Mouse (Mus musculus) layer of hippocampus, adult 2 months (tissue): ENCODE results near the gene Mcrip2. TPM values are rescaled to one million over a fixed set of nuclear protein-coding genes. Genes with fewer than 3 reads are reported as not detected.

Experiments
- DNase-seq, 2 experiments: peaks; one replicate each; pipeline ENCODE4 v3.0.0; 2022; ENCODE audit warnings: low spot score in 2 of 2
- H3K27ac ChIP-seq: fragments of 200-600 bp; 2 replicates; pipeline ENCODE4 v1.8.1; 2022
- H3K4me3 ChIP-seq: fragments of 200-600 bp; 2 replicates; pipeline ENCODE4 v1.8.1; 2022; ENCODE audit warnings: mild to moderate bottlenecking
- CTCF ChIP-seq: fragments of 200-600 bp; conservative IDR thresholded peaks from 2 replicates; pipeline ENCODE4 v1.8.1; 2022; ENCODE audit warnings: antibody characterized with exemption, mild to moderate bottlenecking, moderate library complexity
- microRNA-seq, 2 experiments: library from miRNA; unstranded; fragments of <30 nt; microRNA quantifications; one replicate each; pipeline ENCODE4 v1.2.0; 2021
- total RNA-seq, 2 experiments: library from RNA; stranded (reverse); gene quantifications; 2 replicates each; pipeline ENCODE4 v1.2.3; 2021

The Mcrip2 gene
- total RNA-seq, 2 experiments from 2014 or later = 20.9 to 21.6 TPM

DNA sequence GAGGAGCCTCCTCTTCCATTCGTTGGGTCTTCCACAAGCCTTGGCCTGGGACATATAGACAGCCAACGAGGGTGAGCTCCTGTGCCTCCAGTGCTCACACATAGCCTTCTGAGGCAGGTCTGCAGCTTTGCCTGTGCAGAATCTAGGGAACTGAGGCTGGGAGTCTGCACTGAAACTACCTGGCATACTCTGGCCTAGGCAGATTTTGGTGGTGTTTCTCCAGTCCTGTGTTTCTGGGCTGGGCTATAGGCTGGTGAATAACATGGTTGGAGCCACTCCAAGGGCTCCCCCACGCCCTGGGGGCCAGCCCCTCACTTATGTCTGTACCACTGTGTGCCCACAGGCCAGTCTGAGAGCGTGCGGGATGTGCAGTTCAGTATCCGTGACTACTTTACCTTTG, 43.3 kb downstream of the Mcrip2 start:
- no peak for DNase-seq
- no peak for TF ChIP-seq CTCF
- Histone ChIP-seq H3K4me3 (no peak overlapping the region), H3K27ac (no peak overlapping the region)

DNA sequence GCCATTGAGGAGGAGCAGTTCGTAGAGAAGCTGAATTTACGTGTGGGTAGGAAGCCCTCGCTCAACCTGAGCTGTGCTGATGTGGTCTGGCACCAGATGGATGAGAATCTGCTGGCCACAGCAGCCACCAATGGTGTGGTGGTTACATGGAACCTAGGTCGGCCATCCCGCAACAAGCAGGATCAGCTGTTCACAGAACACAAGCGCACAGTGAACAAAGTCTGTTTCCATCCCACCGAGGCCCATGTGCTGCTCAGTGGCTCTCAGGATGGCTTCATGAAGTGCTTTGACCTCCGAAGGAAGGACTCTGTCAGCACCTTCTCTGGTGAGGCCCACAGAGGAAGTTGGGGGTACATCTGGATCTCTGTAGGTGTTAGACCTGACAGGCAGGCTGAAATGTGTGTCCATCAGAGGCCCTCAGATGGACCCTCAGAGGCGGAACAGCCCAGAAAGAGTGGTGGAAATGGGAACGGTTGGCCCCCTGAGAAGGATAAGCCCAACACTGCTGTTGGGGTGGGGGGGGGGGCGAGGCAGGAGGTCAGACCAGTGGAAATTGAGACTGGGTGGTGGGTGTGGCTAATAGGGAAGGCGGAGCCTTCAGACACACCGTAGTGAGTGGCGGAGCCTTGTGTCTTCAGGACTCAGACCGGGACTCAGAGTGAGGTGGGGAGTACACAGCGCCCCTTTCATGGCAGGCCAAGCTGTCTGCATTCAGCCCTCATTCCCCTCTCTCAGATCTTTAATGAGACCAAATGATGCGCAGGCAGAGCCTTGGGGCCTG, 44.0 kb downstream of the Mcrip2 start:
- peak overlapping the region; percentile 92; the same call in 1 of the 2 replicates for H3K27ac ChIP-seq
- no peak for TF ChIP-seq CTCF
- DNase-seq = no peak
- H3K4me3 ChIP-seq = peak overlapping the region; percentile 61

DNA sequence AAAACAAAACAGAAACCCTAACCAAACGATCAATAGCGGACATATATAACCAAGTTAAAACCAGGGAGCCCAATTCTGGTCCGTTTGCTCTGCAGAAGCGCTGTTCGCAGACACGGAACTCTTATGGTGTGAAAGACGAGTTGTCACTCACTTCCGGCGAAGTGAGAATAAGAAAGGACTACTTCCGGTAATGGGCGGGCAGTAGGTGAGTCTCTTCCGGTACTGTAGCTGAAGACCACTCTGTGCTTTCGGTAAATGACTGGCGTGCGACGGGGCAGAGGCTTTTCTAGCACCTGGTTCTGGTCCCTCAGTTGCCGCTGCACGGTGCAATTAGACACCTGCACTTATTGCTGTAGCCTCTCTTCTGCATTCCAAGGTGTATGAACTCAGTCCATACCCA, 45.1 kb downstream of the Mcrip2 start, which contains the start of gene Wdr24:
Wdr24 (plus strand) TSS at position 176 of the 400 bp plus-strand sequence.
- TF ChIP-seq CTCF = no peak
- peak within 1 kb of the TSS; percentile 61 for H3K4me3 ChIP-seq
- DNase-seq = peak; percentile 81 to 83
- peak within 1 kb of the TSS; percentile 92 for H3K27ac ChIP-seq

DNA sequence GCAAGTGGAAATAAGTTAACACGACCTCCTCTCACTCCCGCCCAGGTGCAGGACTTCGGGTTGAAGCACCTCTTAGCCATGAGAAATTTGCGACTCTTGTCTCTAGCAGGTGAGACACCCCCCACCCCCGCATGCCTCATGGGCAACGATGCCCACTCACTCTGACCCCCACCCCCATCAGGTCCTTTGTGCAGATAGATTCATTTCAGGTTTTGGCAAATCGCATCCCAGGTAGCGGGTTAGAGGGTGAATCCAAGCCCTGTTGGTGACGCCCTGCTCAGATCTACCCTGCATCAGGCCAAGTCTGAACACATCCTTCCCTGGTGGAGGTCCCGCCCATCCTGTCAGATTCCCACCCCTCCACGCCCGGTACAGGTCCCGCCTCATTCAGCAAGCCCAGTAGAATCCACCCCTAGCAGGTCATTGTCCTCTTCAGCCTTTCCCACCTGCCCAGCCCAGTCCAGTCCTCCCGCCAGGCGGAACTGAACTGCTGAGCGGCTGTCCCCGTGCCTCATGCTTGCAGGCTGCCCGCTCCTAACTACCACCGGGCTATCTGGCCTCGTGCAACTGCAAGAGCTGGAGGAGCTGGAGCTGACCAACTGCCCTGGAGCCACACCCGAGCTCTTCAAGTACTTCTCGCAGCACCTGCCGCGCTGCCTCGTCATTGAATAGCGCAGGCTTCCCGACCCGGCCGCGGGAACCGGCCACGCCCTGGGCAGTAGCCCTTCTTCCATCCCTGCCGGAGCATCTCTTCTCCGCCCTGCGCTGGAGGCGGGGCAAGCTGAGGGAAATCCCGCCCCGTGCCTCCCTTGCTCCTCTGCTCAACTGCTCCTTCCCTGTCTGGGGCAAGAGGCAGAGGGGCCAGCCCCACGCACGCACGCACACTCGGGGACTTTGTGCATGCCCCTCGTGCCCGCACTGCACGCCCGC, 49.4 kb downstream of the Mcrip2 start:
- TF ChIP-seq CTCF = no peak
- H3K27ac ChIP-seq = peak overlapping the region; percentile 14; the same call in 1 of the 2 replicates
- DNase-seq = no peak
- H3K4me3 ChIP-seq = no peak overlapping the region

- no peak overlapping the region for H3K27ac ChIP-seq
Measured at GRCm38 (mm10) chr17:25817662-25818061, 50.9 kb downstream of the Mcrip2 start.

More at GRCm38 (mm10) chr17:25817662-25818061, 50.9 kb downstream of the Mcrip2 start:
- no peak for DNase-seq
- TF ChIP-seq CTCF = no peak
- H3K4me3 ChIP-seq = no peak overlapping the region

Small RNA genes within 50 kb of the gene (microRNA-seq; reads per million reads assigned to microRNA genes)
- 1.8 to 3.2 reads per million in 2 experiments for gene Mir3082

Other genes with a start within 250 kb of the Mcrip2 start
- 100 to 1,000 TPM; 106 to 122 TPM for gene Gng13, start 151.6 kb downstream of the Mcrip2 start, total RNA-seq
- 1 to 10 TPM; 1.2 to 1.8 TPM for gene Chtf18, start 141.3 kb downstream of the Mcrip2 start, total RNA-seq
- gene Rpusd1, start 141.1 kb downstream of the Mcrip2 start, total RNA-seq = 10 to 100 TPM; 54.5 to 56.9 TPM
- gene Mslnl, start 132.7 kb downstream of the Mcrip2 start, total RNA-seq = not detected
- gene Msln, start 114.4 kb downstream of the Mcrip2 start, total RNA-seq = under 1 TPM; 0.51 to 0.69 TPM
- gene Narfl, start 95.0 kb downstream of the Mcrip2 start, total RNA-seq = 10 to 100 TPM; 37.4 to 39.8 TPM
- gene Haghl, start 83.1 kb downstream of the Mcrip2 start, total RNA-seq = 100 to 1,000 TPM; 116 to 117 TPM
- under 1 TPM; 0.49 to 0.51 TPM for gene Ccdc78, start 82.2 kb downstream of the Mcrip2 start, total RNA-seq
- 10 to 100 TPM; 83.0 to 89.3 TPM for gene Fam173a, start 75.9 kb downstream of the Mcrip2 start, total RNA-seq
- gene AC134908.4, start 73.1 kb downstream of the Mcrip2 start, total RNA-seq = 1 to 10 TPM; 1.4 to 1.9 TPM
- 10 to 100 TPM; 76.9 to 80.3 TPM for gene Metrn, start 71.6 kb downstream of the Mcrip2 start, total RNA-seq
- 100 to 1,000 TPM; 680 to 699 TPM for gene Fbxl16, start 59.7 kb downstream of the Mcrip2 start, total RNA-seq
- gene Wdr24, start 45.1 kb downstream of the Mcrip2 start, total RNA-seq = 10 to 100 TPM; 27.9 to 28.9 TPM
- gene Jmjd8, start 39.9 kb downstream of the Mcrip2 start, total RNA-seq = 10 to 100 TPM; 58.0 to 61.1 TPM
- gene Stub1, start 35.4 kb downstream of the Mcrip2 start, total RNA-seq = 100 to 1,000 TPM; 164 to 175 TPM
- 10 to 100 TPM; 43.0 to 44.8 TPM for gene Rhbdl1, start 31.5 kb downstream of the Mcrip2 start, total RNA-seq
- gene Gm20683, start 27.0 kb downstream of the Mcrip2 start, total RNA-seq = 10 to 100 TPM; 30.0 to 33.9 TPM
- gene Rhot2, start 23.9 kb downstream of the Mcrip2 start, total RNA-seq = 100 to 1,000 TPM in 1 of 2 experiments, 10 to 100 TPM in 1; 95.9 to 107 TPM
- gene Wdr90, start 7.3 kb downstream of the Mcrip2 start, total RNA-seq = 10 to 100 TPM; 21.7 to 24.6 TPM
- 10 to 100 TPM; 39.0 to 39.9 TPM for gene Mettl26, start 6.3 kb upstream of the Mcrip2 start, total RNA-seq
- 1 to 10 TPM; 1.7 to 2.8 TPM for gene Wfikkn1, start 12.1 kb upstream of the Mcrip2 start, total RNA-seq
- 10 to 100 TPM; 50.1 to 51.1 TPM for gene Rab40c, start 51.0 kb upstream of the Mcrip2 start, total RNA-seq
- 100 to 1,000 TPM; 120 TPM for gene Pigq, start 76.2 kb upstream of the Mcrip2 start, total RNA-seq
- 1 to 10 TPM; 1.3 to 1.5 TPM for gene Nhlrc4, start 76.2 kb upstream of the Mcrip2 start, total RNA-seq
- gene A930017K11Rik, start 83.8 kb upstream of the Mcrip2 start, total RNA-seq = under 1 TPM; 0.41 to 0.64 TPM
- gene Capn15, start 117.0 kb upstream of the Mcrip2 start, total RNA-seq = 10 to 100 TPM; 53.6 to 58.8 TPM
- 100 to 1,000 TPM; 108 to 115 TPM for gene Rab11fip3, start 200.8 kb upstream of the Mcrip2 start, total RNA-seq
- 10 to 100 TPM; 26.7 to 28.9 TPM for gene Decr2, start 221.6 kb upstream of the Mcrip2 start, total RNA-seq
- gene Nme4, start 226.8 kb upstream of the Mcrip2 start, total RNA-seq = 1 to 10 TPM; 5.7 to 6.7 TPM
- 10 to 100 TPM; 14.1 to 14.2 TPM for gene Tmem8, start 244.5 kb upstream of the Mcrip2 start, total RNA-seq